Mouse (Mus musculus): ENCODE measurements at regions not wholly inside any gene's neighbourhood (a gene's known extent, or its start where the extent isn't known, plus 50 kb on each side); places are given as distances from the start of the nearest gene placed in this dataset.
"Not testable (repeated sequence)": the region's sequence is repeated elsewhere in the genome, so short reads cannot be mapped to it uniquely, and the experiment has no call there.

DNA sequence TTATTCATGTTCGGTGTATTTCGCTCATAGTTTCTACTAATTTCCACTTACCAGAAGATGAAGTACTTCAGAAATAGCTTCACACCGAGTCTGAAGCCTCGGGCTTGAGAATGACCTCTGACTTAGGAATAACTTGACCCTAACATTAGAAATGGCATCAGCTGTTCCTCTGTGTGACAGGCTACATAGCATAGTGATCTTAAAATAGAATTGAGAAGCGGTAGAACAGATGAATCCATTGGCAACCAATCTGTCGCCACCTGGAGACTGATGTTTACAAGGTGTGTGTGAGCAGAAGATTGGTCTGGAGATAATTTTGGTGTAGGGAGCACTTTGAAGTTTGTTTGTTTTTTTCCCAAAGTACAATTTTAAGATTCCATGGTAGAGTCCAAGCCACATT is 60.9 kb upstream of the Ahi1 start:
- no peak for DNase-seq

DNA sequence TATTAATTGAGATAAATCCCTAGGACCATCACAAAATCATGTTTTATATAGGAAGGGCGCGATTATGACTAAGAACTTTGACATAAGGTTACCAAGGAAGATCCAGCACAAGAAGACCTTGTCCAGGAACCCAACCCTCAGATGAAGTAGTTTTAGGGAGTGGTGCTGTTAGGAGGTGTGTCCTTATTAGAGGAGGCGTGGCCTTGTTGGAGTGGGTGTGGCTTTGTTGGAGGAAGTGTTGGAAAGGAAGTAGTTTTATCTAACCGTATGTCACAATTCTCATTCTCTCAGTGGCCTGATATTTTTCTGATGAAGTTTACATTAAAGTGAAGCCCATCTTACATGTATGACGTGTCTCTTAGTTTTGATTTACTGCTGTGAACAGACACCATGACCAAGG is 68.7 kb upstream of the Ahi1 start:
- no peak for DNase-seq

DNA sequence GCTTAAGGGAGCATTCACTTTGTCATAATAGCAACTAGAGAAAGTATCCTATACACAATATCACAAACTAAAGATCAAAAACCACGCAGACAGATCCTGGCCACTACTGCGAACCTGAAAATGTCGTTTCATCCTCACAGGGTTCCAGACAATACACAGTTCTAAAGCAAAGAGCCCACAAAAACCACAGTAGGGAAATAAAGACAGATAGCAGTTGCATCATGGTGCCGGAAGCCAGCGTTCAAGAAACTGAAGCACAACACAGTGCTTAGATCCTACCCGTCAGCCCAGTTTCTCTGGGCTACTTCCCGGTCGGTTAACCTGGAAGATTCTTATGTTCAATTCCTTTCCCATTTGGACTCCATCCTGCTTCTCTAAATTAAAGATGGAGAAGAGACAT is 69.7 kb upstream of the Ahi1 start:
- DNase-seq = no peak

DNA sequence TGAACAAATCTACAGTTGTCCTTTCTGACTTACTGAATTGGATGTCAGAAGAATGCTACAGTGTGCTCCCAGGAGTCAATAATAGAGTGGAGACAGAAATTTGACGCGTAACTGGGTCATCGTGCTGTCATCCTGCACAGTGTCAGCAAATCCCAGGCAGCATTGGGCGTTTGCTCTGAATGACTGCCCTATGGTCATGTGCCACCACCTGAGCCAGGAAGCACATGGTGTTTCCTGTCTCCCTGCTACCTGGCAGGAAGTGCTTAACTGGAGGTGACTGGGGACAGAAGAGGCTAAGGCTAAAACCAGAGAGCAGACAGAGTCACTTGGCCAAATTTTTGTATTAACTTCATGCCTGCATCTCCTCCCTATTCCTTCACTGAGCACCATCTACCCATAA is 72.1 kb upstream of the Ahi1 start:
- DNase-seq = no peak

DNA sequence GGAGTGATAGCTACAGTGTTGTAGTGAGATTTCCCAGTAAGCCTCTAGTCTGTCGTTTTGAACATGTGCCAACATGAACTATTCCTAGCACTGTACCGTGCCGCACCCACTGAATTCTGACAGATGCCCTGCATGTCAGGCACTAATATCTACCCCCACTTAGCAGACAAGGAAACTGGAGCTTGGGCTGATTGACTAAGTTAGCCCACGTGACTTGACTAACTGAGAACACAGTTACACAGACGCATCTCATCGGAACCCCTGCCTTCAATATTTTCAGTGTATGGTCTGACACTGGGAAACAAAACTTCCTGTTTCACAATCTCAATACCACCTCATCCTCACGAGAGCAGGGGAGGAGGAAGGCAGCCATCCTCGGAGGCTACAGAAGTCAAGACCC is 72.9 kb upstream of the Ahi1 start:
- no peak for DNase-seq

DNA sequence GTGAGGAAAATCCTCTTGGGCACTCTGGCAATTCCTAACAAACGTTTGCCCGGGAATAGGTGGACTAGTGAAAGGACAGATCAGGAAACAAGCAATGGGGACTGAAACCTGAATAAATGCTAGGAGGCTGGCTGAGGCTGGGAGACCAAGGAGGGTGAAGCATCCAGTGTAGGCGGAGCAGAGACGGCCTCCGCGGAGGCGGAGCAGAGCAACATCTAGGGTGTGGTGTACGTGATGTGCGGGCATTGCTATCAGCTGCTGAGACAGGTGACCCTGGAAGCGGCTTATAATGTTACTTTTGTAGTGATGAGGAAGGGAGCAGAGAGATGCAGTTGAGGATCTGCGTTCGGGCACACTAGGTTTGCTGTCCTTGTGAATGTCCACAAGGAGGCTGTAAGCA is 85.3 kb upstream of the Ahi1 start:
- DNase-seq = no peak

DNA sequence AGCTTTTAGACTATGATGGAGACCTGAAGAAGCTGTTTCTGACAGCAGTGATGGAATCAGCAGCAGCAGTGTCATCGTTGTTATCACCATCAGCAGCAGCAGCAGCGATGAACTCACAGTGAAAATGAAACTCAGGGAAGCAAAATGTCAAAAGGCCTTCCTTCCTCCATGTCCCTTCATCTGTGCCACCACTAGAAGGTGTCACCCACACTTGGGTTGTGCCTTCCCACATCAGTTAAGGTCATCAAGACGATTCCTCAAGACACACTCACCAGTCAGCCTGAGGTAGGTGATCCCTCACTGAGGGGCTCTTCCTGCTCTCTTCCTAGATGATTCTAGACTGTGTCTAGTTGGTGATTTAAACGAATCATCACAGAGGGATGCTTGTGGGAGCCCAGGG is 87.3 kb upstream of the Ahi1 start:
- DNase-seq = no peak

DNA sequence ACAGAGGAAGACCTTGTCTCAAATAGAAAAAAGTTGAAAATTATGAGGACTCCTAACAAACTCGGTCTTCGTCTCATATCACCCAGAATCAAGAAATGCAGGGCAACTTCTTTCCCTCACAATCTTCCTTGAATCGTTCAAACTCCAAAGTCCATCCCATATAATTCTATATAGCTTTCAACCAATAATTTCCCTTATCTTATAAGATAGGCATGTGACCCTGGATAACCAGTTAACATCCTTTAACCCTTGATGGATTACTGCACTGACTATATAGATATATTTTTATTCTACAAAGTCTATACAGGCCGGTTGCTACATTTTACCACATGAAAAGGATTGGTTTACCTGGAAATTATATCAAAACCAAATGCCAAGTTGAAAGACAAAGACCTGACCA is 94.9 kb upstream of the Ahi1 start:
- no peak for DNase-seq

DNA sequence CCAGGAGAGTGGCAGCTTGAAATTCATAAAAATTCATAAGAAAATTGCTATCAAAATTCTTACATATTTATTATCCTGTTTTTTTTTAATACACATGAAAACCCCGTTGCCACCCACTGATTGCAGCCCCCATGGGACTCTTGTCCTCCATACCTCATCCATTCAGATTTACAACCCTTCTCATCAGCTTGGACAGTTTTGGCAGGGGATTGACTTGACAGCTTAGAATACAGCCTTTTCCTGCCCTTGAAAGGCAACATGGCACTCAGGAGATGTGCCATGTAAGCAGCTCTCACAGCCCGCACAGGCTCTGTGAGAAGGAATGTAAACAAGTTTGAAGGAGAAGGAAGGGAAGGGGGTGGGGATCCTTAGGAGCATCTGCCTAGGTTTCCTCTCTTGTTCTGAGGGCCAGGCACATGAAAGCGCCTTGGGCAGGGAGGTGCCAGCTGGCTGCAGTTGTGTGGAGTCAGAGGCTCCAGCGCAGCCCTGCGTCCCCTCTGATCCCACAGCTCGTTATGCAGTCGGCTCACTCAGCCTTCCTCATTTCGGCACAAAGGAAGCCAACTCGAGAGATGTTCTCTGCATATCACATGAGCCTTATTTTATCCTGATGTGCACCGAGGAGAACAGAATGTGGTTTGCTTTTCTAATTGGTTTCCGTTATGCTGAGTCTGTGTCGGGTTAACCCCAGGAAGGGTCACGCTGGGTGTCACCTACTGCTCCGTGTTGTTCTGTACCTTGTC is 97.6 kb upstream of the Ahi1 start:
- no peak for DNase-seq

DNA sequence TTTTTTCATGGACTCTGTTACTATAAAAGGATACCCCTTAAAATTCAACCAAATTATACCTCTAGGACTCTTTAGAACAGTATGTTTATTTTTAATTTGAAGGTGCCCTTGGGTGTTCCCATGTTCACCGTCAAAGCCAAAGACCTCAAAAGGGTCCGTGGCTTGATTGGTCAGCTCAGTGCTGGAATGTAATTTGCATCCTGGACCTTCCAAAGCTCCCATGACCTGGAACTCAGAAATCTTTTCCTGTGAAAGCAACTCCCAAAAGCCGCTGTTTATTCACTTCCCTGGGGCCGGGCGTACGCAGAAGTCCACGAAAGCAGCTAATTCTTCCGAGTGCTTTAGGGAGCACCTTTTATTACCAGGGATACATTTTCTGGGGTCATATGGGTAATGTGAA is 105.1 kb upstream of the Ahi1 start:
- peak; percentile 70 for DNase-seq

DNA sequence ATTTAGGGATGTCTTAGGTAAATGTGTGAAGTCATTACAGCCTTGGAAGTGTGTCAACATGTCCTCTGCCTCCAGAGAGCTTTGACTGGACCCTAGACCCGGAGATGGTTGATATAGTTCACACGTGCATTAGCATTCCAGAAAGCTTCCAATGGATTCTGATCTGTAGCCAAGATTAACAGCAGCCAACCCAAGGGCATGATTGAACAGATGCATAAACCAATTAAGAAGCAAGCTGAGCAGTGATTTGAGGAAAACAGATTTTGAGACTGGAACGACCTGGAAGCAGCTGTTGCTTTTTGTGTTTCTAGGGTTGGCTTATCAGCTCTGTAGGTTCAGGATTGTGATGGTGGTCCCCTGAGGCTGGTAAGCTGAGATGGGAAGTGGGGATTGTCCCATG is 109.1 kb upstream of the Ahi1 start:
- DNase-seq = no peak

DNA sequence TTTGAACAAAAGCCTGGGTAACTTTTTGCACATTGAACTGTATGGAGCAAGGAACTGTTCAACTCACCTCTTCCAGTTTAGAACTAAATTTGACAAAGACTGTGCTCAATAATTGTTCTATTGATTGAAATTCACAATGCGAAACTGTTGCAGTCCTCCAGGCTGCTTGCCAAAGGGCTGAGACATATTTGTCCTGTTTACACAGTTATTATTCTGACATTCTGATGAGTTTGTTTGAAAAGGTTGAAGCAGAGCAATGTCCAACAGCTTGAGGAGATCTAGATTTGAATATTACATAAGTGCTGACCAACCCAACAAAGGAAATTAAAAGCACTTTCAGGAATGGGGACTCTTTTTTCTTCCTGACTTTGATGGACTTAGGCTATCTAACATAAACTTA is 110.2 kb upstream of the Ahi1 start:
- no peak for DNase-seq

DNA sequence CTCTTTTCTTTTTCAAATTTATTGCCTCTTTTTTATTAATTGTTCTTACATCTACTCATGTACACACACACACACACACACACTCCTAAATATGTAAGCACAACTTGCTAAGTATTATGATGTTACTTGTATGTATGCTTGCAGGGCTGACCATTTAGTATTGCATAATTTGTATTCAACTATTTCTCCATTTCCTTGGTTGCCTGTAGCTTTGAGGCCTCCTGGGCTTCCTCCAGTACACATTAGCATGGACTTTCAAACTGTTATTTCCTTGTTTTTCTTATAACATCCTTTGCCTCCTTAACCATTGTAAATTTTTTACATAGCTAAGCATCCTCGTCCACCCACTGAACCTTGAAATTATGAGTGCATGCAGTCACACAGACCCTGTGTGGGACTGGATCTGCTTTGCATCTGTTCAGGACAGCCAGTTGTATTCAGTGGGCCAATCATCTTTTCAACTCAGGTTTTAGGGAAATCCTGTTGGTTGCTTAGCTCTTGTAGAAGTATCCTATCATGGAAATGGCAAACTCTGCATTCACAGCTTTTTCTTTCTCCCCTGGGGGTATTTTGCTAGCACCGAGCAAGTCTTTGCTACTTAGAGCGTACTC is 110.8 kb upstream of the Ahi1 start:
- DNase-seq = peak; percentile 62

DNA sequence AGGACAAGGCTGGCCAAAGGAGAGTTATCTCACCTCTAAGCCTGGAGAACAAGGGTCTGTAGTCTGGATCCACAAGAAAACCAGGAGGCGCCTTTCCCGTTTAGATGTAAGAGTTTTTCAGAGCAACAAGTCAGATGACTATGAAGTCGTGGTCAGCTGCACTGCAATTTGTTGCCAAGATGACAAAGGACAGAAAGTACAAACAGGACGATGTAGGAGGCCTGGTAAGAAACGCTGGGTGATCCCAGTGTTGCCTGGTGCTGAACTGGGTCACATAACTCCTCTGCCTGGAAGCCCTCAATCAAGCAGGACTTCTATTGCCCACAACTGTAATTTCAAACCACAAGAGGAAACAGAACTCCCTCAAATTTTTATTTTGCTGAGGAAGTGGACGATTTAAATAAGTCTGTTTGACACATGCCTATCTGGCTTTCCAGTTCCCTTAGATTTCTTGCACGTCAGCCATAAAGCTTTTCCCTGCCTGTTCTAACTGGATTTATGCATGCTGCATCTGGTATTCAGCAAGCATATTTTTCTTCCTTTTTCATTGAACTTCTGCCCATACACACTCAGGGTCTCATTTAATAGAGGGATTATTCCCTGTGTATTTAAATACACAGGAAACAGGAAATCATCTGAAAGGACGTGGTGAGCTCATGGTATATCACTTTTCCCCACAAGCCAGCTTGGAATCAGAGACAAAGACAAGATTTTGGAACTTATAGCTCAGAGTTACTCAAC is 113.5 kb upstream of the Ahi1 start:
- peak; percentile 61 for DNase-seq

DNA sequence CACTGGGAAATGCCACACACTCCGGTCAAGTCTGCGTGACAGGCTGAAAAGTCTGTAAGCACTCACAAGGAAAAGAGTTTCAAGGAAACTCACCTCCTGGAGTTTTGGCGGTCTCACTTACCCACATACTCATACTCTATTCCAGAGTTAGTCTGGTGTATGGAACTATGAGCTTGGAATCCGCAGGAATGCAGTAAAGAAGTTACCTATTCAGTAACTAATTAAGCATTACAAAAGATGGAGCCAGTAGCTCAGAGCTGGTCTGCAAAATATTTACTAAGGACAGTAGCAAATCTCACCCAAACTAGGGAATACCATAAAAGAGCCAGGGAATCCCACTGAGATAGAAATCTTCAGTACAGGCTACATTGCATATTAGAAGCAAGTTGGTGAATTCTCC is 111.9 kb upstream of the Pde7b start:
- not testable (repeated sequence) for DNase-seq

DNA sequence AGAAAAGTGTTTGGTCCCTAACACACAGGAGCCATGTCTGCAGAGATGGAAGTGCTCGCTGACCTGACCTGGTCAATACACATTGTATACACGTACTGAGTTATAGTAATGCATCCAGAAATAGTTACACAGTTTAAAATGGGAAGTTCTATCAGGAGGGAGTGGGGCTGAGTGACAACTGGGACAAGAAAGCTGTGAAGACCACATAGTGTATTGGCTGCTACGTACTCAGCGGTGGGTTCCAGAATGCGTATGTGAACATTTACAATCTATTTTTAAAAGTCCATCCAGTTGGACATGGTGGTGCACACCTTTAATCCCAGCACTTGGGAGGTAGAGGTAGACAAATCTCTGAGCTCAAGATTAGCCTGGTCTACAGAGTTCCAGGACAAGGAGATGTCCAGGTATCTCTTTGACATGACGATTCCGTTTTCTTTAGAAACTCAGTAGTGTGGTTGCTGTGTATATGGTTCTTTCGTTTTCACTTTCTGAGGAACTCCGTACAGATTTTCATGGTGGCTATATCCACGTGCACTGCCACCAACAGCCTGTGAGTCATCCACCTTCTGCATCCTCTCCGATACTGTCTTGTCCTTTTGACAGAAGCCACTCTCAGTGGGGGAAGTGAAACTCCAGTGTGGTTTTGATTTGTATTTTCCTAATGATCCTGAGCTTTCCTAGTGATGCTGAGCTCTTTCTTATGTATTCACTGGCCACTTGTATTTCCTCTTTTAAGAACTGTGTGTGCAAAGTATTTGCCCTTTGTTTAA is 110.1 kb upstream of the Pde7b start:
- DNase-seq = no peak

DNA sequence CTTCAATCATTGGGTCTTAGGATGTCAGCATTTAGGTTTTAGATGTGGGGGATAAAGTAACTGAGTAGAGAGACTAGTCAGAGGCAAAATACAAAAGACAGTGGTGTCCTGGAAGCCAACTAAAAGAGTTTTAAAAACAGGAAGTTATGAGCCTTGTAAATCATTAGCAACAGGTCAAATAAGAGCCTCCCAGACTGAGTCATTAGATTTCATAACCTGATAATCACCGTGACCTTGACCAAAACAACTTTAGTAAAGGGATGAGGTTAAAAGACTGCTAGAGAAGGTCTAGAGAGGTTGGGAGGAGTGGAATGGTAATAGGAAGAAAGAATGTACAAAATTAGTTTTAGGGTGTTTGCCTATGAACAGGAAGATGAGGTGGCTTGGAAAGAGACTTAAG is 103.4 kb upstream of the Pde7b start:
- no peak for DNase-seq

DNA sequence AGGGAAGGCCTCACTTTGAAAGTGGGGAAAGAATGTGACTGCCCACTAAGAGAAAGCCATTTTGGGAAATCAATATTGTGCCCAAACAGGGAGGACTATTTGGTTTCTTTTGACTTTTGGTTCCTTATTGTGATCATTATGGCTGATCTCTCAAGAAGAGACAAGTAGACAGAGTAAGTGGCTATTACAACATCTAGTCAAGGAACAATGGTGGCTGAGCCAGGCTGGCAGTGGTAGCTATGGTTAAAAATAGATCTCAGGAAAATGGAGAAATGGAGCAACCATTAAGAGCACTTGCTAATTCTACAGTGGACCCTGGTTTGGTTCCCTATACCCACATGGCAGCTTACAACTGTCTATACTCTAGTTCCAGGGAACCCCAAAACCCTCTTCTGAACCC is 102.6 kb upstream of the Pde7b start:
- no peak for DNase-seq

DNA sequence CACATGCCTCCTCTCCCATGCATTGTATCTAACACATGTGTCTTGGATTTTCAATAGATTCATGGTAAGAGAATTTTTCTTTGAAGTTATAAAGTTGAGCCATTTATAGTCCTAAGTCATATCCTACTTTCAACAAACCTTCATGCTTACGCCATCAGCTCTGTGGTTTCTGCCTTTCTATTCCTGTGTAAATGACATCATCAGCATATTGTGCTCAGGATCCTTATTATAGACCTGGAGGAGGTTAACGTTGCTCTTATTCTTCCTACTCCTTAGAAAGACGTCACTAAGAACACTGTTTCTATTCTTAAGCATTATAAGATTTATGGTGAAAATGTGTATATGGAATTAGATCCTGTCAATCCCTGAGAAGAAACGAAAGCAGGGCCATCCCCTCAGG is 93.7 kb upstream of the Pde7b start:
- no peak for DNase-seq

DNA sequence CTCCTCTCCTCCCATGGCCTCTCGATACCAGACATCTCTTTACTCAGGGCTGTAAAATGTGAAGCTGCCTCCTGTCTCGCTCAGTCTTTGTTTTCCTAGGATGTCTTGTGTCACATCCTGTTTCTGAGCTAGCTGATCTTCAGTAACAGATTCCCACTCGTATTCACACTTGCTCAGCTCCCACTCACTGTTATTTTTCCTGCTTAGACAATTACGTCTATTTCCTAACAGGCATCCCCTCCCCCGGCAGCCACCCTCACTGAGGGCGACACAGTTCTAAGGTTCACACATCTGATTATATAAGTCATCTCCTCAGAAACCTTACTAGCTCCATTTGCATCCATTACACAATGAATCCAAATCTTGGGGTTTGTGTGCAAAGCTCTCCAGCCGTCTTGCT is 74.9 kb upstream of the Pde7b start:
- DNase-seq = no peak

DNA sequence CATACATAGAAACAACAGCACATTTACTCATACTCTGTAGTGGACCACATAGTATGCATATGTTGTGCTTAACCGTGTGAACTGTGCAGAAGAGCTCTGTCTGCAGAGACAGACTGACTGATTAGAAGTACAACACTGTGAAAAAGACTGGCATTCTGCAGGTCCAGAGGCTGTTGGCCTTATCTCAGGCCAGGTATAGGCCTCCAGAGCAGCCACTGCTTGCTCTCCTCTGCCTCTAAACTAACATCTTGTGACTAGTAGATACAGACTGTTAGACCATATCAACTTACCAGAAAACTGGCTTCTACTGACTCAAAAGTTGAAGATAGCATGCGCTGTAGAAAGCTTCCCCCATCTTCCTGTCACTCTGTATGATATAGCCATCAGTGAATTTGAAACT is 73.5 kb upstream of the Pde7b start:
- no peak for DNase-seq

DNA sequence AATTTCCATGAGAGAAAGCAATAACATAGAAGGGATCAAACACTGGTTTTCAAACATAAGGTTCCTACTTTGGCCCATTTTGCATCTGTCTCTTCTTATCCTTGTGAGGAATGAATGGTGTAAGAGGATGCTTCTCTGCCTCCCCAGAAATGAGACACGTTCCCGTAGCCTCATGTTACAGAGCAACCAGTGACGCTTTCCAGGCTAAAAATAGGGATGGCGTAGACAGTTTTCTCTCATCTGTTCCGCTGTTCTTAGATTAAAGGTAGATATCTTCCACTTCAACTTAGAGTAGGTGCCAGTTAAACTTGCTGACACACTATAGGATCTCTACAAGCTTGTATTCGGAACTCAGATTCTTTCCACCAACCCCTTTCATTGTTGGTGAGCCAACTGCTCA is 69.1 kb upstream of the Pde7b start:
- no peak for DNase-seq

DNA sequence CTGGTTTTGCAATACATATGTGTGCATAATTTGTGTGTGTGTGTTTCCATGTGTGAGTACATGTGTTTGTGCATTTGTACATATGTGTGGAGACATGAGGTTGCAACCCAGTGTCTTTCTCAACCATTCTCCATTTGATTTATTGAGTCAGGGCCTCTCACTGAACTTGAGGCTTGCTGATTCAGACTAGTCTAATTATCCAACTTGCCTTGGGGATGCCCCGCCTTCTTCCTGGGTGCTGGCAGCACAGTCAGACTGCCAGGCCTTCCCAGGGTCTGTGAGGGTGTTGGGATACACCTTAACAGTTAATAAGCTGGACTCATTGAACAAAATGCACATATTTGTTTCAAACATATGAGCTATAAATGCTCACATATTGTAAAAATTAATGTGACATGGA is 56.1 kb upstream of the Pde7b start:
- DNase-seq = no peak

Data from kidney, adult 11 months (tissue).